Mouse (Mus musculus) spleen, adult 2 months (tissue): ENCODE measurements around the gene Plce1. TPM values are rescaled to one million over a fixed set of nuclear protein-coding genes. Genes with fewer than 3 reads are reported as not detected.

Experiments used
- DNase-seq, 2 experiments: peaks; one replicate each; pipeline versions ENCODE4 v3.0.0 to v3.0.0-alpha.2; 2012 to 2021; ENCODE audit warnings: low spot score in 2 of 2, low read depth in 1 of 2
- H3K27ac ChIP-seq: fragments of 200-500 bp; 2 replicates; pipeline ENCODE4 v1.5.1; 2012; ENCODE audit warnings: low read length, inconsistent platforms; ENCODE audit not compliant: insufficient read depth
- H3K27me3 ChIP-seq: fragments of 200-500 bp; 2 replicates; pipeline ENCODE4 v1.6.1; 2012; ENCODE audit warnings: mild to moderate bottlenecking, moderate library complexity, low read length, inconsistent platforms; ENCODE audit not compliant: control insufficient read depth, insufficient read depth
- H3K36me3 ChIP-seq: fragments of 200-500 bp; 2 replicates; pipeline ENCODE4 v1.6.1; 2012; ENCODE audit warnings: mild to moderate bottlenecking, low read length, inconsistent platforms; ENCODE audit not compliant: control insufficient read depth, insufficient read depth
- H3K4me1 ChIP-seq: fragments of 200-500 bp; 2 replicates; pipeline ENCODE4 v1.6.1; 2011; ENCODE audit warnings: inconsistent platforms; ENCODE audit not compliant: control insufficient read depth, insufficient read depth, insufficient read length
- H3K4me3 ChIP-seq: fragments of 200-500 bp; 2 replicates; pipeline ENCODE4 v1.5.1; 2011; ENCODE audit warnings: mild to moderate bottlenecking, inconsistent platforms; ENCODE audit not compliant: insufficient read depth, insufficient read length; ENCODE audit errors: extremely low read depth
- CTCF ChIP-seq: fragments of 200-500 bp; IDR thresholded peaks from 2 replicates; pipeline ENCODE4 v1.5.1; 2011; ENCODE audit warnings: mild to moderate bottlenecking, inconsistent platforms; ENCODE audit not compliant: insufficient read depth, insufficient read length, insufficient replicate concordance; ENCODE audit errors: extremely low read depth
- POLR2A ChIP-seq: fragments of 200-500 bp; IDR thresholded peaks from 2 replicates; pipeline ENCODE4 v1.6.1; 2011; ENCODE audit warnings: low read depth, low read length, inconsistent platforms
- WGBS: fragments of 180-500 bp; shearing (Covaris S2); methylation state at CpG from one replicate; pipeline ENCODE4 v1.1.7; 2018; 5-methylcytosine and 5-hydroxymethylcytosine counted together
- polyA plus RNA-seq: library from polyadenylated mRNA; depleted of rRNA; stranded (reverse); fragments of >200 nt; gene quantifications from 2 replicates; pipeline ENCODE4 v1.2.3, GENCODE M21; 2012

The Plce1 gene
- polyA plus RNA-seq, 1 experiment = 1.7 TPM

DNA sequence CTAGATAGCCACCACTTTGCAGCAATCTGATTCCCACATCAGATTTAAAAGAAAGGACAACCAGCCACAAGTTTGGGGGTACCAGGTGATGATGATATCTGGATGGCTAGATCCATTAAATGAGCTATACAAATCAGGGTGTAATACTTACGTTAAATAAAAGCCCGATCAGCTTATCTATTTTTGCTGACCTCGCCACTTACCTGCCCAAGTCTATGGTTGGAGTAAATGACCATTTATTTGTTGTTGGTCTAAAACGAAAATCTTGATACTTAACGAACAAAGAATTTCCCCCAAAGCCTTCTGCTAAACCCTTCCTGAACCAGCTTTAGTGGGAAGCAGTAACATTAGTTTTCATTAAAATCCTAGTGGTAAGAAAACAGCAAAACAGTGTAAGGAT is 1.4 kb upstream of the Plce1 start:
- 79% methylated on average over 5 of the region's 5 CpGs for WGBS
- H3K4me1 ChIP-seq = no peaks in the 10 kb centered on the region
- peaks cover 8% of the 10 kb centered on the region for H3K27me3 ChIP-seq
- DNase-seq = no peak
- TF ChIP-seq POLR2A (no peak), CTCF (no peak)
- H3K4me3 ChIP-seq = no peak overlapping the region
- H3K27ac ChIP-seq = no peak overlapping the region
- no peaks in the 10 kb centered on the region for H3K36me3 ChIP-seq

DNA sequence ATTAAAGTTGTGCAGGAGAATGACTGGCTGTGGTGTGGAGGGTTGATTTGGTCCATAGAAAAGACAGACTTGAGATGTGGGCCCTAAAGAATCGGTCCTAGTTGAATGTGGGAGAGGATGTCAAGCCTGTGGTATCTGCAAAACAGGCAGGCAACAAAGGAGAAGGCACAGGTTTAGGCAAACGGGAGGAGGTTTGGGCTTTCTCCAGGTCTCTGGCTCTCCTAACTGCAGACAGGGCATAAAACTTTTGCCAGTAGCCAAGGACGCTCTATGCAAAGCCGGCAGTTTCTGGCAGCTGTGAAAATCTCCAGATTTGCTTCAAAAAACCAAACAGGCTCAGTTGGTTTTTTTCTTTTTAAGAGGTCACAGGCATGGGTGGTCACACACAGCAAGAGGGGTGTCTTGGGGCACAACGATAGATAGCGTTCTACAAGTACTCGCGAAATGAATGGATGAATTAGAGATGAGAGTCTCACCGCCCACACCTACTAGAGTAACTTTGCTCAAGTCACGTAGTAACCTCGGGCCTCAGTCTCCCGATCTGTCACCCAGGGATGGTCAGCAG is 671 bp upstream of the Plce1 start:
- 19% methylated on average over 12 of the region's 12 CpGs for WGBS
- Histone ChIP-seq H3K36me3 (no peaks in the 10 kb centered on the region), H3K4me3 (no peak overlapping the region), H3K27me3 (peaks cover 8% of the 10 kb centered on the region), H3K27ac (no peak overlapping the region), H3K4me1 (no peaks in the 10 kb centered on the region)
- TF ChIP-seq CTCF (no peak), POLR2A (no peak)
- DNase-seq = no peak

DNA sequence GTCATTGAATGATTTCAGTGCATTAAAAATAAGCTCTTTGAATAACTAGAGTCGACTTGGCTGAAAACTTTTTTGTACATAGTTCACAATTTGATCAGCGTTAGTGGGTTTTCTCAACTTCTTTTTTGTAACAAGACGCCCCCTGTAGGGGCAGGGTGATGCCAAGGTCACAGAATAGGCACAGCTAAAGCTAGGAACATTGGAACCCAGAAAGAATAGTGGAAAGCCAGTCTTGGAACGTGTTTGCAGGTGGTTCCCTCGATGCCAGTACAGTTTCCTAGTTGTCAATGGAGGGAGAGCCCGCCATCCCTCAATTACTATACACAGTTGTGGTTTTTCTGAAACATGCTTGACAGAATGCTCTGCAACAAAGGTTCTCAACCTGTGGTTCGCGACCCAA is 997 bp downstream of the Plce1 start:
- 18% methylated on average over 8 of the region's 8 CpGs for WGBS
- H3K36me3 ChIP-seq = no peaks in the 10 kb centered on the region
- no peak for DNase-seq
- TF ChIP-seq CTCF (no peak), POLR2A (no peak)
- peaks cover 8% of the 10 kb centered on the region for H3K27me3 ChIP-seq
- H3K4me3 ChIP-seq = no peak overlapping the region
- H3K4me1 ChIP-seq = no peaks in the 10 kb centered on the region
- H3K27ac ChIP-seq = no peak overlapping the region

DNA sequence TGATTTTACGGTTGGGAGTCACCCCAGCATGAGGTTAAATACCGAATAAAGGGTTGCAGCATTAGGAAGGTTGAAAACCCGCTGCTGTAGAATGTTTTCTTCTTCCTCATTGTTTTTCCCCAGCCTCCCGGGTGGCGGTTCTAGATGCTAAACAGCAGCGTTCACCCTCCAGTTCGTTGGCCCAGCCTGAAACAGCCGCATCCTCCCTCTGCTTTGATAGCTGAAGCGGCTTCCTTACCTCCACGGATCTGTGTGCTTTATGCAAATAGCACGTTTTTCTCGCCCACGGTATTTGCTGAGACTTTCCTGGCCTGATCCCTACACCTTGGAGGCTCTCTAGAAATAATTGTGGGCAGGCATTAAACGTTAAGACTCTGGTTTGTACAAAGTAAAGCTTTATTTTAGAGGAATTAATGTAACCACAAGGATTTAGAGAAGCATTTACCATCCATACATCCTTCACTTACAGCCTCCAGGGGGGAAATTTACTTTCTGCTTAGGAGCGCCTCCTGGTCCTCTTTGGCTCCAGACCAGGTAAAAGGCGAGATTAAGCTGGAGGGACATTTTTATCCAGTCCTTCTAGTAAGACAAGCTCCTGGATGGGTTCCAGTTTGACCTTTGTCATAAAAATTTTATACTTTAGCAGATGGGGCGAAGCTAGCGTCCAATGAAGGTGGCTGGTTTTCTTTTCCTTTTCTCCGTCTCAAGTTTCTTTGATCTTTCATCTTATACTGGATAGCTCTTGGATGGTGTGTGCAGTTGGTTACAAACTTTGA is 1.7 kb downstream of the Plce1 start:
- H3K27me3 ChIP-seq = peaks cover 8% of the 10 kb centered on the region
- TF ChIP-seq POLR2A (no peak), CTCF (no peak)
- H3K27ac ChIP-seq = no peak overlapping the region
- no peaks in the 10 kb centered on the region for H3K36me3 ChIP-seq
- no peak for DNase-seq
- no peaks in the 10 kb centered on the region for H3K4me1 ChIP-seq
- H3K4me3 ChIP-seq = no peak overlapping the region; the same call in 1 of the 2 replicates
- WGBS = 29% methylated on average over 19 of the region's 19 CpGs

DNA sequence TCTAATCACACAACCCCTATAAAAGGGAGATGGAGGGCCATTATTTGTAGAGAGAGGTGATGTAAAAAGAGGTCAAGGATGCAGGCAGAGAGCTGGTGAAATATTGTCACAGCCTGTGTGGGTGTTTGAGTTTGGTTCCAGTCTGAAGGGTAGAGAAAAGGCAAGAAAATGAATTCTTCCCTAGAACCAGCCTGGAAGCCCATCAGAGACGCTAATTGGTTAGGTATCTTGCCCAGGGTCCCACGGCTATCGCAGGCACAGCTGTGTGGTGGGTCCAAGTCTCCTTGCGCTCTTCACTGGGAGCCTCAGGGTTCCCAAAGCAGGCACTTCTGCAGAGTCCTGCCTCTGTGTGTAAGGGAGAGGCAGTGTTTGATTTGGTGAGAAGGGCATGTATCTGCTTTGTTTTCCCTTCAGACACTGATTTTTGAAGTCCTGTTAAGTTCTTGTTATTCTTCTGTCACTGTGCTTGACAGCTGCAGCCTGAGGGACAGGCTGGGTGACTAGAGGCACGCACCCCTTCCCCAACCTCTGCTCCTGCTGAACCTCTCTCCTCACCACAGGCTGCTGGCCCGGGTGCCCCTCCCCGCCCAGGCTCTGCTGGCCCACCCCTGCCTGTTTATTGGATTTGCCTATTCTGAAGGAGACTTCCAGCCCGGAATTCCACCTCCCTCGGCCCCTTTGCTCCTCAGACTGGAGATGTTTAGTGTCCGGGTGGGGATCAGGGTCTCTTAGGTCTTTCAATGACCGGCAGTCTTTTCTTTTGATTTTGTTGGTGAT is 5.1 kb downstream of the Plce1 start:
- H3K4me1 ChIP-seq = no peaks in the 10 kb centered on the region
- H3K27ac ChIP-seq = no peak overlapping the region
- WGBS = 47% methylated on average over 11 of the region's 11 CpGs
- H3K36me3 ChIP-seq = no peaks in the 10 kb centered on the region
- TF ChIP-seq CTCF = no peak
- TF ChIP-seq POLR2A = no peak
- H3K27me3 ChIP-seq = peaks cover 6% of the 10 kb centered on the region; the same call in 1 of the 2 replicates
- H3K4me3 ChIP-seq = no peak overlapping the region
- no peak for DNase-seq

DNA sequence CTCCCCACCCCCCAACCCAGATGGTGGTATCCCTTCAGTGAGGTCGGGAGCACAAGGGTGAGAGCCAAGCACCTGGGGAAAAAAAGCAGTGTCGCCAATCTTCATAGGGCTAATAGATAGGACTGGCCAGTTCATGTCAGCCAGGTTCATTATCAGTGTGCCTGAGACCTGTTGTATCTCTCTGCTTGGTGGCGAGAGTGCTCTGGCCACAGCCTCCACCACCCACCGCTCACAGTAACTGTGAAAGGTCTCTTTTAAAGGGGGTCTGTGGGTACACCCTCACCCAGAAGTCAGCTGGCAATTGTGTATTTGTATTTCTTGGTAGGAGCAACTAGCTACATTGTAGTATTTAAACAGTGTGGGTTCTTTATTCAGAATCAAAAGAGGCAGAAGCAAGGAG is 6.6 kb downstream of the Plce1 start:
- Histone ChIP-seq H3K4me3 (no peak overlapping the region), H3K36me3 (no peaks in the 10 kb centered on the region), H3K27ac (no peak overlapping the region), H3K27me3 (no peaks in the 10 kb centered on the region), H3K4me1 (no peaks in the 10 kb centered on the region)
- no peak for DNase-seq
- no peak for TF ChIP-seq POLR2A
- TF ChIP-seq CTCF = no peak
- WGBS = 73% methylated on average over 4 of the region's 4 CpGs
